Mouse (Mus musculus) ES-E14 (cell line): ENCODE results near the gene Exoc3l2. TPM values are rescaled to one million over a fixed set of nuclear protein-coding genes. Genes with fewer than 3 reads are reported as not detected.
A peak's percentile ranks its signal among the peaks of the same experiment; 100 is the strongest.

Experiments used
- DNase-seq: peaks from one replicate; pipeline ENCODE4 v3.0.0-alpha.2; 2013; ENCODE audit warnings: low read depth, low spot score
- H3K27ac ChIP-seq: 2 replicates; pipeline ENCODE4 v1.5.1; 2012; ENCODE audit warnings: low read depth, mild to moderate bottlenecking, low read length, moderate library complexity, mixed read lengths; ENCODE audit not compliant: poor library complexity, insufficient read depth, severe bottlenecking
- H3K36me3 ChIP-seq: 2 replicates; pipeline ENCODE4 v1.6.1; 2012; ENCODE audit warnings: mild to moderate bottlenecking, low read length, moderate library complexity, mixed read lengths; ENCODE audit not compliant: control insufficient read depth, poor library complexity, insufficient read depth, severe bottlenecking
- H3K4me1 ChIP-seq, 2 experiments: fragments of 150-350 bp in 1 of 2; sonication (generic) in 1 of 2; 2 replicates each; pipeline ENCODE4 v1.6.1; 2012; ENCODE audit warnings: low read length in 2 of 2, mild to moderate bottlenecking in 1 of 2, mixed read lengths in 1 of 2; ENCODE audit not compliant: control insufficient read depth in 2 of 2, insufficient read depth in 2 of 2, poor library complexity in 1 of 2
- H3K4me3 ChIP-seq, 2 experiments: fragments of 150-350 bp in 1 of 2; sonication (generic) in 1 of 2; 2 replicates each; pipeline ENCODE4 v1.5.1; 2012; ENCODE audit warnings: low read length in 2 of 2, low read depth in 1 of 2, mild to moderate bottlenecking in 1 of 2, mixed read lengths in 1 of 2; ENCODE audit not compliant: insufficient read depth in 1 of 2, poor library complexity in 1 of 2, severe bottlenecking in 1 of 2
- H3K9ac ChIP-seq: 2 replicates; pipeline ENCODE4 v1.6.1; 2012; ENCODE audit warnings: low read depth, mild to moderate bottlenecking, low read length, mixed read lengths; ENCODE audit not compliant: poor library complexity, insufficient read depth, severe bottlenecking
- H3K9me3 ChIP-seq: fragments of 150-350 bp; sonication (generic); 2 replicates; pipeline ENCODE4 v1.6.1; 2012; ENCODE audit warnings: low read depth, mild to moderate bottlenecking, low read length; ENCODE audit not compliant: control insufficient read depth, insufficient read depth
- CHD2 ChIP-seq: IDR thresholded peaks from 2 replicates; pipeline ENCODE4 v1.6.1; 2014; ENCODE audit warnings: mild to moderate bottlenecking, low read depth, low read length, inconsistent platforms
- HCFC1 ChIP-seq: IDR thresholded peaks from 2 replicates; pipeline ENCODE4 v1.6.1; 2012; ENCODE audit warnings: low read length, inconsistent platforms, borderline replicate concordance; ENCODE audit not compliant: insufficient read depth
- MAFK ChIP-seq: IDR thresholded peaks from 2 replicates; pipeline ENCODE4 v1.6.1; 2014; ENCODE audit warnings: mild to moderate bottlenecking, low read depth, low read length, inconsistent platforms; ENCODE audit not compliant: insufficient read depth
- ZC3H11A ChIP-seq: IDR thresholded peaks from 2 replicates; pipeline ENCODE4 v1.6.1; 2012; ENCODE audit warnings: low read depth, mild to moderate bottlenecking, inconsistent platforms, low read length, borderline replicate concordance
- ZNF384 ChIP-seq: IDR thresholded peaks from 2 replicates; pipeline ENCODE4 v1.6.1; 2012; ENCODE audit warnings: low read depth, low read length, inconsistent platforms
- in situ Hi-C, 2 experiments: fragments of 600-800 bp; cut with MboI; formaldehyde crosslinking; loops; one replicate each; pipeline ENCODE4 v1.15.1; 2025; ENCODE audit warnings: low sequenced_read_pairs in 2 of 2, inconsistent platforms in 1 of 2; ENCODE audit not compliant: unreplicated experiment in 2 of 2
- total RNA-seq: library from RNA; depleted of rRNA; stranded (reverse); fragments of 300-350 nt; gene quantifications from 2 replicates; pipeline ENCODE4 v1.2.3, GENCODE M21; 2012; rRNA removed

Exoc3l2 gene
- total RNA-seq: 0.85 and 2.2 TPM in 2 replicates

GRCm38 (mm10) chr7:19462884-19463381, at the start of gene Exoc3l2:
TSS of gene Exoc3l2 (plus strand) at chr7:19463331.
- no peak within 1 kb of the TSS for H3K27ac ChIP-seq
- H3K4me1 ChIP-seq: peaks cover 2 to 25% of the 10 kb centered on the region in 2 experiments; a peak in 2 of 4 replicates
- H3K9ac ChIP-seq: no peak within 1 kb of the TSS
- TF ChIP-seq MAFK: no peak
- TF ChIP-seq CHD2: no peak
- no peak for TF ChIP-seq HCFC1
- no peak for TF ChIP-seq ZNF384
- no peak for TF ChIP-seq ZC3H11A
- H3K9me3 ChIP-seq: no peaks in the 10 kb centered on the region
- no peak within 1 kb of the TSS; a peak in 1 of 4 replicates for H3K4me3 ChIP-seq
- in situ Hi-C loops: no loop called here
- no peak for DNase-seq
- H3K36me3 ChIP-seq: no peaks in the 10 kb centered on the region

GRCm38 (mm10) chr7:19413525-19413924, 49.6 kb upstream of the Exoc3l2 start:
- no peaks in the 10 kb centered on the region for H3K36me3 ChIP-seq
- TF ChIP-seq MAFK (no peak), CHD2 (no peak), ZNF384 (no peak), ZC3H11A (no peak), HCFC1 (no peak)
- in situ Hi-C loops: loop anchor here in 1 of 2 experiments (10.0 kb wide), 1 partner anchor 61 kb away; no protein-coding TSS in a partner anchor
- no peak for DNase-seq
- H3K4me1 ChIP-seq: peaks cover 0 to 15% of the 10 kb centered on the region in 2 experiments; a peak in 1 of 4 replicates
- no peaks in the 10 kb centered on the region for H3K9me3 ChIP-seq
- no peak overlapping the region for H3K4me3 ChIP-seq
- no peak overlapping the region for H3K27ac ChIP-seq
- no peak overlapping the region for H3K9ac ChIP-seq

- TF ChIP-seq ZNF384 (no peak), MAFK (no peak), HCFC1 (no peak)
- Histone ChIP-seq H3K9me3 (no peaks in the 10 kb centered on the region), H3K36me3 (no peaks in the 10 kb centered on the region), H3K9ac (no peak overlapping the region), H3K27ac (no peak overlapping the region), H3K4me3 (no peak overlapping the region), H3K4me1 (peaks cover 0 to 18% of the 10 kb centered on the region in 2 experiments; a peak in 1 of 4 replicates)
- in situ Hi-C loops: loop anchor here in 1 of 2 experiments (10.0 kb wide), 1 partner anchor 58 kb away; no protein-coding TSS in a partner anchor
- DNase-seq: no peak
Observed at GRCm38 (mm10) chr7:19416590-19416989, 46.5 kb upstream of the Exoc3l2 start.

GRCm38 (mm10) chr7:19420121-19420520, 43.0 kb upstream of the Exoc3l2 start:
- Histone ChIP-seq H3K36me3 (no peaks in the 10 kb centered on the region), H3K9me3 (no peaks in the 10 kb centered on the region), H3K4me1 (peaks cover 0 to 10% of the 10 kb centered on the region in 2 experiments; a peak in 1 of 4 replicates), H3K4me3 (peak overlapping the region in 1 of 2 experiments; percentile 41; a peak in 1 of 4 replicates), H3K27ac (no peak overlapping the region), H3K9ac (no peak overlapping the region)
- no peak for TF ChIP-seq ZC3H11A
- TF ChIP-seq HCFC1: no peak
- TF ChIP-seq MAFK: no peak
- TF ChIP-seq ZNF384: no peak
- TF ChIP-seq CHD2: no peak
- in situ Hi-C loops: no loop called here
- DNase-seq: no peak
